Mouse (Mus musculus) brain, embryonic 14.5 days (tissue): ENCODE data around the gene Odf2l.

Experiments used
- CTCF ChIP-seq: fragments of 200-500 bp; IDR thresholded peaks from 2 replicates; pipeline ENCODE4 v1.5.1; 2012; ENCODE audit warnings: inconsistent platforms, mild to moderate bottlenecking, moderate library complexity, borderline replicate concordance; ENCODE audit not compliant: insufficient read depth, insufficient read length; ENCODE audit errors: extremely low read depth
- POLR2A ChIP-seq: fragments of 200-500 bp; IDR thresholded peaks from 2 replicates; pipeline ENCODE4 v1.6.1; 2012; ENCODE audit warnings: mild to moderate bottlenecking, inconsistent platforms, borderline replicate concordance; ENCODE audit not compliant: poor library complexity, insufficient read depth, insufficient read length, severe bottlenecking; ENCODE audit errors: extremely low read depth

DNA sequence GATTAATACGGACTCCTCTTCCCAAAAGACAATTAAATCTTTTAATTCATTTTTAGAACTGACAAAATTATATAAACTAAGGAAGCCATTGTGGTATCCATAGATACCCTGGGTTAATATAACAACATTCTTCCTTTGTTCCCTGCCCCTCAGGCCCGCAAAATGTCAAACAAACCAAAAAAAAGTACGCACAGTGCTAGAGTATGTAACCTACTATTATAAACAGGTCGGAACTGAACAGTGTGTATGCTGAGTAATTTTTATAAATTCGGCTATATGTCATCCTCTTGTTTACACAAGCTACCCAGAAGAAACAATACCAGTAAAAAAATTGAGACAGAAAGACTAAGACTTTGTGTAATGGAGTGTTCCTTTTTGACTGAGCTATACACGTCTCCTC, 40.0 kb upstream of the Odf2l start:
- TF ChIP-seq CTCF (no peak), POLR2A (no peak)
